Mouse (Mus musculus): Measurements from ENCODE around the gene Lrrk1. TPM values are rescaled to one million over a fixed set of nuclear protein-coding genes. Genes with fewer than 3 reads are reported as not detected.

Gene Lrrk1
- polyA plus RNA-seq, 2 experiments, result 2.3 to 3.1 TPM

DNA sequence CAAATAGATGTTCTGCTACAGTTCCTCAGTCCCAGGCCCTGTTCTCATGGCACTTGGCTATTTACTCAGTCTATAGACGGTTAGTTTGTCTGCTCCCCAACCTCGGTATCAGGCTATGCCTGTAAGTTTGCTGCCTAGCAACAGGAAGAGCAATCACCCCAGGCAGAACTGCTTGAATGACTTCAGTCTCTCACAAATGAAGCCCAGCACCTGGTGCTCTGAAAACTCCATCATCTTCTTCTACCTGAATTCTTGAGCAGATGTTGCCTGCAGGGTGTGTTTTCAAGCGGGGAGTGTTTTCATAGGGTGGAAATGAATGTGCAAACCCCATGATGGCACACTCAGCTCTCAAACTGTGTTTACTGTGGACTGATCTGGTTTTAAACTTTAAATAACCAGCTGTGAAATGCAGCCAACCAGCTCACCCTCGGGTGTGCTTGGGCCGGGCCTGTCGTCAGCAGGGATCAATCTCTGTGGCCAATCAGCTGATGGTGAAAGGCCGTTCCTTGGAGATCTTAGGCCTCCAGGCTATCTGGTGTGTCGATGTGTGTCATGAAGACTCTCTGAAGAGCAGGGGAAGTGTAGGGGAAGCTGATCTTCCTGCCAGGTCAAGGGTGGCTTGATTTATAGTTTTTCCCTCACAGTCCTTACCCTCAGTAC is 187.2 kb downstream of the Lrrk1 start:
- Histone ChIP-seq H3K9ac (replicated peaks) (peak overlapping the region; percentile 29; the same call in 1 of the 2 replicates), H3K4me2 (ENCODE audit: low read depth) (no peak overlapping the region), H3K27ac (peak overlapping the region; percentile 68), H3K4me1 (replicated peaks; ENCODE audit: control insufficient read depth in 2 of 2, insufficient read depth in 2 of 2, low read length in 1 of 2) (peaks cover 47 to 54% of the 10 kb centered on the region in 2 experiments), H3K4me3 (ENCODE audit: insufficient read depth in 1 of 2, low read depth in 2 of 2, low read length in 2 of 2) (no peak overlapping the region), H3K9me3 (ENCODE audit: control insufficient read depth, low read length) (no peaks in the 10 kb centered on the region), H3K27me3 (ENCODE audit: control insufficient read depth, insufficient read depth, low read length) (no peaks in the 10 kb centered on the region), H3K36me3 (replicated peaks; ENCODE audit: control insufficient read depth, insufficient read depth, low read depth) (no peaks in the 10 kb centered on the region)
- no peak for DNase-seq (ENCODE audit: low read depth in 3 of 3, low spot score in 3 of 3)
- ATAC-seq (ENCODE audit: insufficient read depth), result no peak
- no peak for TF ChIP-seq CTCF (IDR thresholded peaks at IDR 0.05; ENCODE audit: low read depth)
- WGBS (ENCODE audit: insufficient replicate concordance), result 18% methylated on average over 8 of the region's 8 CpGs

DNA sequence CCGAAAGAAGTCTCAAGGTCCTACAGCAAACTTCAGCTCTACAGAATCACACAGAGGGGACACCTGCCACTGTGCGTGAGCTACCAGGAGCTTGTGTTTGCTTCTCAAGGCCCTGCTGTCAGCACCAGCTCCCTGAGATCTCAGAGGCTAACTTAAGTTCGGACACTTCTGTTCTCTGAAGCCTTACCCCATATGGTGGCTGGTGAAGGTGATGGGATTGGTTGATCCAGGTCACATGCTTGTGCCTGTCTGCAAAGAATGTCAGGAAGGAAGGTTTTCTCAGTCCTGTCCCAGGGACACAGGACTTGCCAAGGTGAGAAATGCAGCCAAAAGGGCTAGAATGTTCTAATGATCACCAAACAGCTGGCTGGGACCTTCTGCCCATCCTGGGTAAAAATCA is 187.8 kb downstream of the Lrrk1 start:
- ATAC-seq (ENCODE audit: insufficient read depth) (no peak), DNase-seq (ENCODE audit: low read depth in 3 of 3, low spot score in 3 of 3) (no peak)
- H3K4me2 ChIP-seq (ENCODE audit: low read depth), result no peak overlapping the region
- peak overlapping the region; percentile 8; the same call in 1 of the 2 replicates for H3K9ac ChIP-seq (replicated peaks)
- H3K36me3 ChIP-seq (replicated peaks; ENCODE audit: control insufficient read depth, insufficient read depth, low read depth), result no peaks in the 10 kb centered on the region
- no peak overlapping the region for H3K4me3 ChIP-seq (ENCODE audit: insufficient read depth in 1 of 2, low read depth in 2 of 2, low read length in 2 of 2)
- H3K4me1 ChIP-seq (replicated peaks; ENCODE audit: control insufficient read depth in 2 of 2, insufficient read depth in 2 of 2, low read length in 1 of 2), result peaks cover 53 to 60% of the 10 kb centered on the region in 2 experiments
- no peaks in the 10 kb centered on the region for H3K9me3 ChIP-seq (ENCODE audit: control insufficient read depth, low read length)
- WGBS (ENCODE audit: insufficient replicate concordance), result 80% methylated on average over 3 of the region's 3 CpGs
- peak overlapping the region; percentile 68 for H3K27ac ChIP-seq
- no peaks in the 10 kb centered on the region for H3K27me3 ChIP-seq (ENCODE audit: control insufficient read depth, insufficient read depth, low read length)
- TF ChIP-seq EP300 (IDR thresholded peaks at IDR 0.05; ENCODE audit: low read depth) (no peak), CTCF (IDR thresholded peaks at IDR 0.05; ENCODE audit: low read depth) (no peak)

DNA sequence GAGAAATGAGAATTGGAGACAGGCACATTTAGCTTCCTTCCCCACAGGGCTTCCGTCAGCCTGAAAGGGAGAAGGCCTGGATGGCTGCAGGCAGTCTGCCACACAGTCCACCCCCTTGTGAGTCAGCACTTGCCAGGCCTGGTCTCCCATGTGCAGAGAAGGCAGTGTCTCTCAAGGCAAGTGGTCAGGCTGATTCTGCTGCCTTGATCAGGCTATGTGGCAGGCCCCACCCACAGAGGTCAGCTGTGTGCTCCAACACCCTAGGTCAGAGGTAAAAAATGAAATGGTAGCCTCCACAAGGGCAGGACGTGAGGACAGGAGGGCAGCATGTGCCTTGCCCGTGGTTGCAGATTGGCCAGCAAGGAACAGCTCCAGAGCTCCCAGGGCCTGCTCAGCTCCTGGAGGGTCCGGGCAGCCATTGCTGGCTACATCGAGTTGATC is 188.7 kb downstream of the Lrrk1 start:
- peak overlapping the region; percentile 6; the same call in 1 of the 2 replicates for H3K4me2 ChIP-seq (ENCODE audit: low read depth)
- no peaks in the 10 kb centered on the region for H3K27me3 ChIP-seq (ENCODE audit: control insufficient read depth, insufficient read depth, low read length)
- H3K9me3 ChIP-seq (ENCODE audit: control insufficient read depth, low read length), result no peaks in the 10 kb centered on the region
- H3K36me3 ChIP-seq (replicated peaks; ENCODE audit: control insufficient read depth, insufficient read depth, low read depth), result no peaks in the 10 kb centered on the region
- no peak for ATAC-seq (ENCODE audit: insufficient read depth)
- H3K4me1 ChIP-seq (replicated peaks; ENCODE audit: control insufficient read depth in 2 of 2, insufficient read depth in 2 of 2, low read length in 1 of 2), result peaks cover 62 to 69% of the 10 kb centered on the region in 2 experiments
- peak in 1 of 3 experiments; percentile 44 for DNase-seq (ENCODE audit: low read depth in 3 of 3, low spot score in 3 of 3)
- WGBS (ENCODE audit: insufficient replicate concordance), result 49% methylated on average over 5 of the region's 5 CpGs
- TF ChIP-seq CTCF (IDR thresholded peaks at IDR 0.05; ENCODE audit: low read depth), result no peak
- TF ChIP-seq EP300 (IDR thresholded peaks at IDR 0.05; ENCODE audit: low read depth), result no peak
- peak overlapping the region; percentile 27 for H3K9ac ChIP-seq (replicated peaks)
- H3K27ac ChIP-seq, result peak overlapping the region; percentile 75
- no peak overlapping the region for H3K4me3 ChIP-seq (ENCODE audit: insufficient read depth in 1 of 2, low read depth in 2 of 2, low read length in 2 of 2)

DNA sequence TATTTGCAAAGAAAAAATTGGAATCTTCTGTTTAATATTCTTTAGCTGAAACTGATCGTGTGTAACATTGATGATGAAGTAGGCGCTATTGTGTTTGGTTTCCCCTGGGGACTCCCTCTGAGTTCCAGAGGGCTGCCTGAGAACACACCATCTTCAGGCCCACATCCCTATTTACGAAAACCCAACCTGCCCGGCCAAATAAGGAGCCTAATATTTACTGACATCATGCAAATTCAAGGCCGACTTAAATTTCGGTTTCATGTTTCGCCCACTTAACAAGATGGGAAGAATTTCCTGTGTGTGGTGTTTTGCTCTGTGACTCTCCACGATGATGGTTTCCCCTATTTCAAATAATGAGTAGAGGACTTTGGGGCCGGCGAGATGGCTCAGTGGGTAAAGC is 189.7 kb downstream of the Lrrk1 start:
- peaks cover 71 to 79% of the 10 kb centered on the region in 2 experiments for H3K4me1 ChIP-seq (replicated peaks; ENCODE audit: control insufficient read depth in 2 of 2, insufficient read depth in 2 of 2, low read length in 1 of 2)
- H3K27me3 ChIP-seq (ENCODE audit: control insufficient read depth, insufficient read depth, low read length), result no peaks in the 10 kb centered on the region
- no peak overlapping the region for H3K4me2 ChIP-seq (ENCODE audit: low read depth)
- H3K36me3 ChIP-seq (replicated peaks; ENCODE audit: control insufficient read depth, insufficient read depth, low read depth), result no peaks in the 10 kb centered on the region
- peak overlapping the region; percentile 75; the same call in 1 of the 2 replicates for H3K27ac ChIP-seq
- no peak for ATAC-seq (ENCODE audit: insufficient read depth)
- no peak for DNase-seq (ENCODE audit: low read depth in 3 of 3, low spot score in 3 of 3)
- H3K4me3 ChIP-seq (ENCODE audit: insufficient read depth in 1 of 2, low read depth in 2 of 2, low read length in 2 of 2), result no peak overlapping the region
- 77% methylated on average over 10 of the region's 10 CpGs for WGBS (ENCODE audit: insufficient replicate concordance)
- no peaks in the 10 kb centered on the region for H3K9me3 ChIP-seq (ENCODE audit: control insufficient read depth, low read length)
- no peak for TF ChIP-seq CTCF (IDR thresholded peaks at IDR 0.05; ENCODE audit: low read depth)
- no peak for TF ChIP-seq EP300 (IDR thresholded peaks at IDR 0.05; ENCODE audit: low read depth)
- H3K9ac ChIP-seq (replicated peaks), result no peak overlapping the region

DNA sequence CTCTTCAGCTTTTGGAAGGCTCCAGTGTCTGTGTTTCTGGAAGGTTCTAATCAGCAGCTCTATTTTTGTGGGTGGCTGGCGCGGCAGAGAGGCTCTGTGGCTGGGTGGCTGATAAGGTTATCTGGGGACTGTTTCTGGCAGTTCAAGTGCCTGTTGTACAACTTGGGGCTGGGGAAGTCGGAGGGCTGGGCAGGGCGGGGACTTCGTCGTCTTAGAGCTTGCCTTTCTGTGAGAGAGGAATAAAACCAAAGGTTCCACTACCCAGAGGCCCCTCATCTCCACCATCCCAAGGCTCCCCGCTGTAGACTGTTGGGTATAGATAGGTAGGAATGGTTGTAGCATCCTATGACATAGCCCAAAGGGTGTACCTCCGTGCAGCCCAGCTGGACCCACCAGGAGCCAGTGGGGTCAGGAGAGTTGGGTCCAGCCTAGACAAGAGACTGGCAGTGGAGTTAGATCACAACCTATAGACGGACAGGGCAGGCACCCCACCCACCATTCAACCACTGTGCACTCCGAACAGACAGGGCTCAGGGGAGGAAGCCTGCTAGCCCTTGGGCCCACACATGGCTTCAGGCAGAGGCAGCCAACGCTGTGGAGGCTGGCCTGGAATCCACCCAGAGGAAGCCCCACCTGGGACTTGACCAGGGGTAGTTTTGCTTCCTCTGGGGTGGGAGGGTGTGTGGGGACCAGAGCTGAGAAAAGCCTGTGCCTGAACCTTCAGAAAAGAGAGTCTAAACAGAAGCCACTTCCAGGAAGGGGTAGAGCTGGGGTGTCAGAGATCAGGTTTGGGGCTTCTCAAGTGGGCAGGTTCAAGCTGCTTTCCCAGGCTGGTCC is 191.3 kb downstream of the Lrrk1 start:
- DNase-seq (ENCODE audit: low read depth in 3 of 3, low spot score in 3 of 3) (peak; percentile 89 to 94 (median 92)), ATAC-seq (ENCODE audit: insufficient read depth) (peak; percentile 93)
- Histone ChIP-seq H3K27me3 (ENCODE audit: control insufficient read depth, insufficient read depth, low read length) (no peaks in the 10 kb centered on the region), H3K4me2 (ENCODE audit: low read depth) (peak overlapping the region; percentile 80), H3K36me3 (replicated peaks; ENCODE audit: control insufficient read depth, insufficient read depth, low read depth) (no peaks in the 10 kb centered on the region), H3K4me3 (ENCODE audit: insufficient read depth in 1 of 2, low read depth in 2 of 2, low read length in 2 of 2) (peak overlapping the region; percentile 0 to 35; a peak in 2 of 4 replicates), H3K9me3 (ENCODE audit: control insufficient read depth, low read length) (no peaks in the 10 kb centered on the region), H3K27ac (peak overlapping the region; percentile 93), H3K9ac (replicated peaks) (peak overlapping the region; percentile 67), H3K4me1 (replicated peaks; ENCODE audit: control insufficient read depth in 2 of 2, insufficient read depth in 2 of 2, low read length in 1 of 2) (peaks cover 81 to 91% of the 10 kb centered on the region in 2 experiments)
- TF ChIP-seq EP300 (IDR thresholded peaks at IDR 0.05; ENCODE audit: low read depth) (peak; percentile 94), CTCF (IDR thresholded peaks at IDR 0.05; ENCODE audit: low read depth) (no peak)
- 7% methylated on average over 11 of the region's 11 CpGs for WGBS (ENCODE audit: insufficient replicate concordance)

Measured in liver, embryonic 14.5 days (tissue).